Mouse (Mus musculus) liver, embryonic 14.5 days (tissue): ENCODE results near the gene Tmem104.

Source experiments
- CTCF ChIP-seq: IDR thresholded peaks from 2 replicates; pipeline ENCODE4 v1.5.1; 2016; ENCODE audit warnings: antibody characterized with exemption, low read depth, control low read depth
- EP300 ChIP-seq: IDR thresholded peaks from 2 replicates; pipeline ENCODE4 v1.6.1; 2016; ENCODE audit warnings: antibody characterized with exemption, low read depth

- TF ChIP-seq EP300 (no peak), CTCF (no peak)
Measured at GRCm38 (mm10) chr11:115287386-115287785, 100.1 kb downstream of the Tmem104 start.
